ENCODE assay signal across 12 mouse cellular contexts in genomic region chr7:73304799-73305198, GRCm38 (mm10).
DNase-seq lines count a peak whose midpoint lies in the region; ATAC-seq and TF ChIP-seq lines count a peak whose summit lies in the region.
"Had no signal": no experiment of that assay in that cellular context is flagged by ENCODE, and none has a peak within 500 bp of the region (broad histone marks: within the 10 kb centered on the region; RNA-seq: fewer than 3 reads in every experiment).

No protein-coding gene starts in this region.

- H3K36me3 ChIP-seq in forebrain, embryonic 10.5 days (replicated peaks) = no peaks in the 10 kb centered on the region
- no peaks in the 10 kb centered on the region for H3K36me3 ChIP-seq in forebrain, embryonic 15.5 days
- H3K36me3 ChIP-seq in hindbrain, embryonic 14.5 days (replicated peaks; ENCODE audit: control insufficient read depth, insufficient read depth) = no peaks in the 10 kb centered on the region
- H3K36me3 ChIP-seq in neural tube, embryonic 11.5 days (ENCODE audit: control insufficient read depth, insufficient read depth, low read length) = no peaks in the 10 kb centered on the region
- H3K36me3 ChIP-seq: liver, embryonic 12.5 days had no signal

- peak overlapping the region; percentile 17 for H3K4me3 ChIP-seq in forebrain, embryonic 10.5 days
- no peak overlapping the region for H3K4me3 ChIP-seq in forebrain, embryonic 15.5 days
- no peak overlapping the region for H3K4me3 ChIP-seq in hindbrain, embryonic 14.5 days (replicated peaks; ENCODE audit: low read length)
- H3K4me3 ChIP-seq in neural tube, embryonic 11.5 days (ENCODE audit: low read depth, low read length) = no peak overlapping the region
- H3K4me3 ChIP-seq in cerebellum, adult 2 months (replicated peaks; ENCODE audit: insufficient read depth, low read depth, low read length) = no peak overlapping the region
- H3K4me3 ChIP-seq: liver, embryonic 12.5 days had no signal

- peaks cover 67% of the 10 kb centered on the region for H3K4me1 ChIP-seq in forebrain, embryonic 10.5 days
- H3K4me1 ChIP-seq in forebrain, embryonic 15.5 days = peaks cover 29% of the 10 kb centered on the region
- H3K4me1 ChIP-seq in hindbrain, embryonic 14.5 days (replicated peaks; ENCODE audit: control insufficient read depth, insufficient read depth, low read length) = peaks cover 32% of the 10 kb centered on the region
- H3K4me1 ChIP-seq in neural tube, embryonic 11.5 days (ENCODE audit: control insufficient read depth, insufficient read depth, low read length) = peaks cover 39% of the 10 kb centered on the region
- H3K4me1 ChIP-seq in cerebellum, adult 2 months (ENCODE audit: control insufficient read depth, insufficient read depth, low read length) = no peaks in the 10 kb centered on the region
- H3K4me1 ChIP-seq: liver, embryonic 12.5 days had no signal

- H3K27ac ChIP-seq in forebrain, embryonic 10.5 days = peak overlapping the region; percentile 76
- H3K27ac ChIP-seq in forebrain, embryonic 15.5 days (replicated peaks) = no peak overlapping the region
- no peak overlapping the region for H3K27ac ChIP-seq in hindbrain, embryonic 14.5 days
- H3K27ac ChIP-seq in neural tube, embryonic 11.5 days (ENCODE audit: low read depth, low read length) = no peak overlapping the region
- H3K27ac ChIP-seq in cerebellum, adult 2 months (ENCODE audit: insufficient read depth, low read length) = no peak overlapping the region
- H3K27ac ChIP-seq: liver, embryonic 12.5 days had no signal

- no peak overlapping the region for H3K9ac ChIP-seq in forebrain, embryonic 15.5 days (replicated peaks)
- H3K9ac ChIP-seq in hindbrain, embryonic 14.5 days = no peak overlapping the region
- peak overlapping the region; percentile 4; the same call in 1 of the 2 replicates for H3K9ac ChIP-seq in neural tube, embryonic 11.5 days (ENCODE audit: low read length)
- H3K9ac ChIP-seq: liver, embryonic 12.5 days had no signal

- no peak overlapping the region for H3K4me2 ChIP-seq in forebrain, embryonic 15.5 days (replicated peaks)
- H3K4me2 ChIP-seq in hindbrain, embryonic 14.5 days (replicated peaks) = 0 out of 2 replicates have a peak overlapping the region, but pooled peaks have one; percentile 1
- peak overlapping the region; percentile 20; the same call in 1 of the 2 replicates for H3K4me2 ChIP-seq in neural tube, embryonic 11.5 days (ENCODE audit: low read depth)
- H3K4me2 ChIP-seq: liver, embryonic 12.5 days had no signal

- TF ChIP-seq POLR2A in cerebellum, adult 2 months (IDR thresholded peaks at IDR 0.05; ENCODE audit: borderline replicate concordance, insufficient read depth, low read length) = no peak

- peak; percentile 59 for DNase-seq in forebrain, embryonic 10.5 days (ENCODE audit: extremely low spot score, low spot score)
- peak; percentile 71 for DNase-seq in embryo, embryonic 10.5 days (ENCODE audit: low spot score)
- DNase-seq in hindbrain, embryonic 14.5 days (ENCODE audit: low spot score) = no peak
- peak; percentile 63 for DNase-seq in neural tube, embryonic 11.5 days (ENCODE audit: low spot score)
- DNase-seq in cerebellum, adult 2 months = no peak
- no peak for DNase-seq in cerebellum, adult 9-10 months
- no peak for DNase-seq in left cerebral cortex, postnatal 14 days (ENCODE audit: low spot score in 2 of 2)
- DNase-seq: adrenal gland, postnatal 14 days; cerebellum, adult 18-20 months; layer of hippocampus, postnatal 36 days had no signal

- H3K9me3 ChIP-seq in forebrain, embryonic 10.5 days = no peaks in the 10 kb centered on the region
- no peaks in the 10 kb centered on the region for H3K9me3 ChIP-seq in forebrain, embryonic 15.5 days
- no peaks in the 10 kb centered on the region for H3K9me3 ChIP-seq in hindbrain, embryonic 14.5 days (ENCODE audit: control insufficient read depth, low read length)
- H3K9me3 ChIP-seq in neural tube, embryonic 11.5 days (ENCODE audit: control insufficient read depth, low read length) = no peaks in the 10 kb centered on the region
- H3K9me3 ChIP-seq: liver, embryonic 12.5 days had no signal

- intact Hi-C loops in left cerebral cortex, postnatal 14 days (cut with DNase I) = loop anchor here (5.0 kb wide), 1 partner anchor 97 kb away; no protein-coding TSS in a partner anchor

- peaks cover 25% of the 10 kb centered on the region; the same call in 1 of the 2 replicates for H3K27me3 ChIP-seq in forebrain, embryonic 10.5 days (ENCODE audit: poor library complexity, severe bottlenecking)
- H3K27me3 ChIP-seq in forebrain, embryonic 15.5 days = no peaks in the 10 kb centered on the region
- H3K27me3 ChIP-seq in hindbrain, embryonic 14.5 days (ENCODE audit: control insufficient read depth, insufficient read depth, low read length) = no peaks in the 10 kb centered on the region
- no peaks in the 10 kb centered on the region for H3K27me3 ChIP-seq in neural tube, embryonic 11.5 days (ENCODE audit: control insufficient read depth, insufficient read depth, low read length)
- no peaks in the 10 kb centered on the region for H3K27me3 ChIP-seq in cerebellum, adult 2 months (ENCODE audit: control insufficient read depth, insufficient read depth, low read length)

- 6% methylated on average over 9 of the region's 9 CpGs for WGBS in forebrain, embryonic 10.5 days
- 6% methylated on average over 9 of the region's 9 CpGs for WGBS in forebrain, embryonic 15.5 days
- WGBS in hindbrain, embryonic 14.5 days = 7% methylated on average over 9 of the region's 9 CpGs
- 3% methylated on average over 9 of the region's 9 CpGs for WGBS in neural tube, embryonic 11.5 days
- 63% methylated on average over 9 of the region's 9 CpGs for WGBS in cerebellum, adult 2 months

- TF ChIP-seq CTCF in cerebellum, adult 2 months (IDR thresholded peaks at IDR 0.05; ENCODE audit: borderline replicate concordance, insufficient read depth, low read depth, low read length) = no peak

- ATAC-seq in forebrain, embryonic 15.5 days (replicated peaks) = no peak
- peak; percentile 53 for ATAC-seq in hindbrain, embryonic 14.5 days (ENCODE audit: low FRiP score)
- ATAC-seq in neural tube, embryonic 11.5 days (ENCODE audit: insufficient read depth, low FRiP score, low TSS enrichment) = peak; percentile 72
- ATAC-seq: liver, embryonic 12.5 days had no signal

Comparison
In these comparisons a context has a peak if more than half of its experiments do, and no peak if none do; other contexts are left out.
1. DNase-seq: peak in forebrain, embryonic 10.5 days (single experiment), embryo, embryonic 10.5 days (single experiment) and neural tube, embryonic 11.5 days (single experiment); none in hindbrain, embryonic 14.5 days (single experiment), cerebellum, adult 2 months (0 of 2), cerebellum, adult 9-10 months (single experiment) and left cerebral cortex, postnatal 14 days (0 of 2).